Mouse (Mus musculus) retina, postnatal 7 days (tissue): Measurements from ENCODE around the gene Casq2.
A peak's percentile ranks its signal among the peaks of the same experiment; 100 is the strongest.

Experiments used
- DNase-seq: peaks from one replicate; pipeline ENCODE4 v3.0.0-alpha.2; 2012; ENCODE audit warnings: low read depth, low spot score

The Casq2 gene

DNA sequence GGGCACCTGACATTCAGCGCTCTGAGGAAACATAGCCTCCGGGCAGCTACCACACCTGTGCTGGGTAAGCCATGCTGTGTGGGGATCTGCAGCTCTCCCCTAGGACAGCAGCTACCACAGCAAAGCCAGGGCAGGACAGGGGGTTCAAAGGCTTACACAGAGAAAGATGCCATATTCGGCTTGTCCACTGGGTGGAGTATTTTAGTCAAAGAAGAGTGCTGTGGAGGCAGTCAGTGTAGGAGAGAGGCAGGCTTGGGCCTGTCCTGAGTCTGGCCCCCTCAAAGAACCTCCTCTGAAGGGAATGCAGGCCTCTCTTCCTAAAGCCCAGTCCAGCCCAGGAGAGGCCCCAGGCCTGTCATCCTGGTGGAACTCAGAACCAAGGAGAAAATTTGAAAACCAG, 4.4 kb upstream of the Casq2 start:
- DNase-seq: peak; percentile 57

DNA sequence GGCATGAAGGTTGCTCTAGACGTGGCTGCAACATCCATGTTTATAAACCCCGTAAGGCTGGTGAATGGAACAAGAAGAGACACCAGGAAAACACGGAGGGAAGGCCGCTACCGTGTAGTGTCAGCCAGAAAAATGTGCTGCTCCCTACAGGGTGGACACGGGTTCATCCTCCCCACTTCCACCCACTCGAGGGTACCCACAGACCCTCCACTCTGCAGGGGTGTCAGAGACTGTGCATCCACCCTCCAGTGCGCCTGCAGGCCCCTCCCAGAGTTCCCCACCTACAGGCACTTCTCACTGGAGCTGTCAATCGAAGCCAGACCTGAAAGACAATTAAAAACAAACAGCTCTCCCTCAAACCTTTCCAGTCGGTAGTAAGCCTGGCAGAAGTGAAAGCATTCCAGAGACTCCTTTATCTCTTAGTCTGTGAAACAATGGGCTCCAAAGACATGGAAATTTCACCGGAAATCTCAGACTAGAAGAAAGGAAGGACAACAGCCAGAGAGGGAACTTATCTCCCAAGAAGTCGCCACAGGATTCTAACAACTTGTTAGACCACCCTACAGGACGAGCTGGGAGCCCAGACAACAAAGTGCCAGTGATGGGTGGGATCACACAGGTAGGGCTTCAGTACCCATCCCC, 2.5 kb upstream of the Casq2 start:
- no peak for DNase-seq

DNA sequence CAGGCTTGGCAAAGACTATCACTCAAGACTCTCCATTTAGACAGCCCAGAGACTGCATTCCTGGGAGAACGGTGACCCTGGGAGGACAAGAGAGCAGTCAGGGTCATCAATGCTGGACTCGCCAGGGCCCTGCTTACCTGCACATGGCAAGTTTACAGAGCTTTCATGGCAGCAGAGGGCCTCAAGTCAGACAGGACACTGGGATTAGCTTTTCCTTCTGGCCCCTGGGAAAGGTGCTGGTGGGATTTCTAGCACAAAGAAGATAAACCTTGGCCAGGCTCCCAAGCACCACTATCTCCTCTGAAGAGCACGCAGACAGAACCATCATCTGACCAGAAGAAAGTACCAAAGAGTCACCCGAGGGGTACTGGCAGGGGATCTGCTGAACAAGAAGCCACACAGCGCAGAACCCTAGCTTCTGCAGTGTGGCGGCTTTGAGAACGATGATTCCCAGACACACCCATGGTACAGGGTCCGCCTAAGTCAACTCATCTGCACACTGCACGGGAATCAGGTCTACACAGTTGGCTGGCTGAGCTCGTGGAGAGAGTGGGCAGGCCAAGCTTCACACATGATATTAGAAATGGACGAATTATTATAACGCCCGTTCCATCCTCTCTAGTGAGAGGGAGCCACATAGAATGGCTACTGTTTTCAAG, 1.3 kb upstream of the Casq2 start:
- no peak for DNase-seq

DNA sequence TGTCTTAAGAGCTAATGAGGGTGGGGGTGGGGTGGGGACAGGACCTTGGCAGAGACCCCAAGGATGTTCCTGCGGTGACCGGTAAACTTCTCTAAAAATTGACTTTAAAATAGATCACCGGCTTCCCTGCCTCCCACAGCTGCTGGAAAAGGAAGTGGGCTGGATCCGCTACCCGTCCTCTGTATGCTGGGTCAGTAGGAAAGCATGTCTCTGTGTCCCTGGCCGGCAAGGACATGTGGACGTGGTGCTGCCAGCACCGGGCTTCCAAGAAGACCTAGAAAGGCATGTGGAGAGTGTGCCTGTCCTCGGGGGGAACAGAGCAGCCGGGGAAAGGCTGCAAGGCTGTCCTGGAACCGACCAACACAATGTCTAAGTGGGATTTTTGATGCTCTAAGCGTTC, 496 bp upstream of the Casq2 start:
- DNase-seq: no peak

DNA sequence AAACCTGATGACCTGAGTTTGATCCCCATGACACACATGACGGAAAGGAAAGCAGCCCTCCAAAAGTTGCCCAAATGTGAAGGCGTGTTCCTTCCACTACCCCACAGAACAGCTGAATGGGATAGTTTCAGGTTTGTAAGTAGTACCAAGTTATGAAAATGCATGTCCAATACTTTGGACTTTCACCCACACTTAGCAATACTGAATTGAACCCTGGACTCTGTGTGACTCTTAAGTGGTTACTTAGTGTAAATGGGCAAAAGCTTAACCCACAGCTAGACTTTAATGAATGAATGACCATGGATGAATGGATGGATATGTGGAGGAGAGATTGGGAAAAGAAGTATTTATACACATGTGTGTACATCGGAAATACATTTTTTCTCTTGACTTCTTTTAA, 8.6 kb downstream of the Casq2 start:
- DNase-seq: no peak

DNA sequence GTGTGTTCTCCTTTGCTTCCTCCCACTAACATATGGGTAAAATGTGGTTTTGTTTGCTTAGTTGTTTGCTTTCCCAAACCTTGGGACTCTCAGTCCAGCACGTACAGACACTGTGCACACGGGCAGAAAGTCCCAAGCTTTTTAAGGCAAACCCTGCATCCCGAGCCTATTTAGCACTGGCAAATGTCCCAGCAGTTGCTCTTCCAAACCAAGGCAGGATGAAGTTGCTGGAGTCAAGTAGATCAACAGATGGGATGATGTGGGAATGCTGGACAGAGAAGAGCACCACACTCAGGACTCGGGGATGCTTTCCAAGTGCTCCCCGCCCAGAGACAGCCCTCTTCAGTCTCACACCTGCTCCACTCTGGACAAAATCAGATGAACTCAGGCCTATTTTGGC, 9.2 kb downstream of the Casq2 start:
- DNase-seq: no peak

DNA sequence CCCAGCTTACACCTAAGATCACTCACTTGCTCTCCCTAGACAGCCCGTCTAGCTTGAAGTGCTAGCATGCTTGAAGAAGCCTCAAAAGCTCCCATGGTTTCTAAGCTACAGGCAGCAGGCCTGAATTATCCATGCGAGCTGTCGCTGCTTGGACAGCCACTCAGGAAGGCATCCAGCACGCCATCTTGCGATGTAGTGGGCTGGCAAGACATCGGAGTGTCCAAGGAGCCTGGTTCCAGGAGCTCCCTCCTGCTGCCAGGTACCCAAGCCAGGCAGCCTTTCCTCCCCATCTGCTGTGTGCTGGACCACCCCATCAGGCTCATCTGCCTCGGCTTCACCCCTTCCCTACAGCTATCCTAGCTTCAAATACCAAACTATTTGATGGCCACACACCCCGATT, 10.2 kb downstream of the Casq2 start:
- DNase-seq: no peak

DNA sequence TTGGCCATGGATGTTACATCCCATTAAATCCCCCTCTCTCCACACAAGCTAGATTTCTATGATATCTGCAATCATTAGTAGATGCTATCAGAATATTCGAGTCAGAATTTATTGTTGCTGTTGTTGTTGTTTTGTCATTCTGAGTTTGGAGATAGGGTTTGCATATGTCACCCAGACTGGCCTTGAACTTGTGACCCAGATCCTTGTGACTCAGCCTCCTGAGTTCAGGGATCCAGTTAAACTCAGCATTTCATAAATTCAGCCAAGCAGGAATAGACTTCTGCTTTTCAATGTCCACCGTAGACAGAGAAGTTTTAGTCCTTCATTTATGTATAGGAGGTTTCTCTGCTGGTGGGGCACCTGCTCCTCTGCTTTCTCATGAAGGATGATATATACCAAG, 10.8 kb downstream of the Casq2 start:
- no peak for DNase-seq

DNA sequence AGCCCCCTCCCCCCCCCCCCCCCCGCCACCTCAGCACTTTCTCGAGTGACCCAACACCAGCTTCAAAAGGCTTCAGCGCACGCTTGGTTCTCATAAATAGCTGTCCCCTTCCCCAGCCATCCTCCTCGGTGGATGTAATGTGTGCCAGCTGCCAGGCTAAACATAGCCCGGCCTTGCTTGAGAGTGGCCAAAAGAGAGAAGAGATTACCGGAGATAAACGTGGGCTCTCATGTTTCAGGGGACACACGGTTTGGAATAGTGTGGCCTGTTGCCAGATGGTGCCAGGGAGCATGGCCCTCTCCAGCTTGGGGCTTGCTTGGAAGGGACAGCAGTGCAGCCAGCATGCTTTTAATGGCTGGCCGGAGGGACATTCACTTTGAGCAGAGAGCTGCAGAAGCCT, 13.0 kb downstream of the Casq2 start:
- no peak for DNase-seq

DNA sequence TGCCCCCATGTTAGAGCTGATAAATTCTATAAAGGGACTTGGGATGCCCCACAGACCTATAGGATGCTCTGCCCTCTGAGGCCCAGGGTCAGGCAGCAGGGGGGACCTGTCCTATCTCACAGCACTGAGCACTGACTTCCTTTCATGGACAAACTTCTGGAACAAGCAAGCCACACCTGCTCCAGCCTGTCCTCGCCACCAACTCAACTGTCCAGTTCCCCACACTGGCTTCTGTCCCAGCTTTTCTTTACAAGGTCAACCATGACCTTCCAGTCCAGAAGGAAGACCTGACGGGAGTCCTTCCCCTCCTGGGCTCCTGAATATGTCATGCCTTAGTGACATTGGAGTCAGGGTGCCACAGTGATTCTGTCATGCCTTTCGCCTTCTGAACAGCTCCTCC, 13.6 kb downstream of the Casq2 start:
- no peak for DNase-seq

DNA sequence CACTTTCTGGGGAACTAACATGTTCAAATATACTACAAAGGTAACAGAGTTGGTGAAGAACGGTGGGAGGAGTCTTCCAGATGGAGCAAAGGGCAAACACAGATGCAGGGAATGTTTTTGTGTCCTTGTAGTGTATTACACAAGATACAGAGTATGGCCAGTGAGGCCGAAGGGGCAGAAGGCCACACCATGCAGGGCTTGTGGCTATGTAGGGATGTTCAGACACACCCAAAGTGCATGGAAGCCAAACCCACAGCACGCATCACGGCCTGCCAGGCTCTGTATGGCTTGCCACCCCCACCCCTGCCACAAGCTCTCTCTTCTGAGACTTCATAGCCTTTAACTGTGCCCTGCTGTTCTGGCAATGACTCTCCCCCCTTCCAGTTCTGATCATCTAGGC, 15.2 kb downstream of the Casq2 start:
- no peak for DNase-seq

DNA sequence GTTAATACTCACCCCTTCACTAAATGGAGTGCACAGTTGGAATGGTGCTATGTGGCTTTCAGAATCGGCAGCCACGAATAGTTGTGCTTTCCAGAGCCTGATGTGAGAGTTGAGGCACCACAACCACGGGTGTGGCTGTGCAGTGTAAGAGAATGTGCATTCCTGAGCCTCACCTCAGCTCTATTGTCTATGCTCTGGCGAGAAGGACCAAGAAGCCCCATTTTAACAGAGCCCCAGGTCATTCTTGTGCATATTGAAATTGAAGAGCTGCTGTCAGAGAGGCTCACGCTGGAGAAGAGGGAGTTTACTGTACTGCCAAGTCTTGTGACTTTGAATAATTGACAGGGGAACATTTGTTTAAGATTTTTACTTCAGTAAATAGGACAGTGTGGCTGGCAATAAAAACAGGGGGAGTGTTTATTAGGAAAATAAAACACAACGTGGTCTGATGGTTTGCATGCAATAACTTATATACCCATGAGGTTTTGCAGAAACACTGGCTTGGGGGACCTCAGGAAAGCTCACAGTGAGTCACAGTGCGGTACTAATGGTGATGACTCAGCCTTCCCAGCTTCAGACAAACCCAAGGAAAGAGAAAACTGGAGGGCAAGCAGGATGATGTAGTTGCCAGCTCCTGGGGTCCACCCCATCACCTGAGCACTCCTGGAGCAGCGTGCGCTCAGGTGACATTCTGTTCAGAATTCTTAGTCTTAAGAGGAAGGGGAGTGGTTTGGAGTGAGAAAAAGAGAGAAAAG, 17.8 kb downstream of the Casq2 start:
- DNase-seq: no peak

DNA sequence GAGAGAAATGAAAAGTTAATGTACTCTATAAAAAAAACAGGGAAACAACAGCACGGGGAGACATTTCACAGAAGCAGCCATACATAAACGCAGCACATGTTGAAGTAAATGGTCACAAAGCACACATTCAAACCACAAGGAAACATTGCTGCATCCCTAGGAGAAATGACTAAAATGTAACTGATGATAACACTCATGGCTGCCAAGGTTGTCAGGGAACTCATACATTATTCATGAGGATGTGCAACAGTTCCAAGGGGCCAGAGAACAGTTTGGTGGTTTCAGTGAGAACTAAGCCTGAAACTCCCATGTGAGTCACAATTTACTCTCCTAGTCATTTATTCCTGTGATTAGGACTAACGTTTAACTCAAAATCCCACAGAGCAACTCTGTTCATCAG, 22.0 kb downstream of the Casq2 start:
- DNase-seq: no peak

DNA sequence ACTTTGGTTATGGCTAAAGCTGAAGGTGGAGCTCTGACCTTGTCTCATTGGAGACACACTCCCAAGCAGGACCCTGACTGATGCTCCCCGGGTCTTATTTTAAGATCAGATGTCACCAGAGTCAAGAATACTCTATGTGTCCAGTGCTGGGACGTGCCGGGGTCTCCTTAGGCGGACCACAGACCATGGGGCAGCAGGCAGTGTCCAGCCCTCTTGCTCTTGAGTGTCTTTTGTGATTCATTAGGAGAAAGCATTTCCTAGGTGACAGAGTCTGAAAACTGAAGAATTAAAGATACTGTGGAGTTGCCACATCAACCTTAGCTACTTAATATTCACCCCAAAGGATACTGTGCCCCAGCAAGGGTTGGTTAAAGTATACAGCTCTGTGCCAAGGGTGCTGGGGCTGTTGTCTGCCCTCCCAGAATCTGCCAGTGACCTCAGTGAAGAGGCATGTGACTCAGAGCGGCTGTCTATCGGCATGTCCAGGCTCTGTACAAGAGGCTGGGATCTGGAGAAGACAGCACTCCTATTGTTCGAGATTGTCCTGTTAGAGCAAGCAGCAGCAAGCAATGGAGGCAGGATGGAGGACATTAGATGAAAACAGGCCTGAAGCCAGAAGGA, 25.9 kb downstream of the Casq2 start:
- no peak for DNase-seq

DNA sequence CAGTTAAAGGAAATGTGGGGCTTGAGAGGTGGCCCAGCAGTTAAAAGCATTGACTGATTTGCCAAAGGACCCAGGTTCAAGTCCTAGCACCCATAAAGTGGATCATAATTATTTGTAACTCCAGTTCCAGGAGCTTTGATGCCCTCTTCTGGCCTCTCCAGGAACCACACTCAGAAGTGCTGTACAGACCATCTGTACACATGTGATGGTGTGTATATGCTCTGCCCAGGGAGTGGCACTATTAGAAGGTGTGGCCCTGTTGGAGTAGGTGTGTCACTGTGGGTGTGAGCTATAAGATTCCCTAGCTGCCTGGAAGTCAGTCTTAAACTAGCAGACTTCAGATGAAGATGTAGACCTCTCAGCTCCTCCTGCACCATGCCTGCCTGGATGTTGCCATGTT, 34.7 kb downstream of the Casq2 start:
- DNase-seq: no peak

DNA sequence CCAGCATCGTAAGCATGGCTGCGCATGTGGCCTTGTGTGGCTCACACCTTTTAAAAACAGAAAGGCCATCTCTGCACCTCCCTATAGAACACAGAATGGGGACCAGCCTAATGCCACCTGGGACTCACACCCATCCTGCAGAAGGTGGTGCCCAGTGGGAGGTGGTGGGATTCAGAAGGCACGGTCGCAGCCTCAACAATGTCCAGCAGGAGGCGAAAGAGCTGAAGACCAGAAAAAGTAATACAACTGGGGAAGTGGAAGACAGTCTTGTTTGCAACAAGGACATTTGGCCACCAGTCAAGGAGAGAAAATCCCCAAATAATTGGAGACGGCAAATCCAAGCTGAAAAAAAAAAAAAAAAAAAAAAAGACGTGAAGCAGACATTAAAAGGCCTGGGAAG, 35.8 kb downstream of the Casq2 start:
- no peak for DNase-seq

DNA sequence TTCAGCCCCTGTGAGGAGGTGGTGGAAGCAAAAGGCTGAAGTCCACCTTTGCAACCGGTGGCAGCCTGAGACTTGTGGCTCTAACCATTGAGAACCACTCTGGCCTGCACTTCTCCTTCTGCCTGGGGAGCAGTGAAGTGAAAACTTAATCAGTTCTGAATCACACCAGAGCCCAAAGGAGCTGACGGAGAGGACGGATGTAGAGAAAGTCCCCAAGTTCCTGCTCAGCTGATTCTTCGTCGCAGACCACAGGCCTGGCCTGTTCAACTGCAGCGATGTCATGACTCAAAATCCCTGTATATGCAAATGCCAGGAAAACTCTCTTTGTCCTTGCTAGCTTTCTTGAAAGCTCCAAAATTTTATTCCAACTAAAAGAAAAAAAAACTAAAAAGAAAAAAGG, 37.4 kb downstream of the Casq2 start:
- DNase-seq: no peak

DNA sequence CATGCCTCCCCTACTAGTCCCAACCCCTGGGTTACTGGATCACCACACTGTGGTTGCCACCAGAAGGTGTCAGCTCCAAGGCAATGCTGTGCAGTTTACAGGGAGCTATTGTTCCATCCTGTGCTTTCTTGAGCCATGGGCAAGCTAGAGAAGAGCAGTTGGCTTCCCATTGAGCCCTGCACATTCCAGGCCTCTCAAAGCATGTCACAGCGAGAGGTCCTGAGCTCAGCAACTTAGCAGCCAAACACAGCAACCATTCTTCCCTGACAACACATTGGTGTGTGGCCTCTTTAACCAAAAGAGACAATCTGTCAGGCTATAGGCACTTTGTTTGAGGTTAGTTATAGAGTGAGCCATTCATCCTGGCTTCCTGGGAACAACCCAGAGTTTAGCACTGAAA, 39.3 kb downstream of the Casq2 start:
- no peak for DNase-seq

DNA sequence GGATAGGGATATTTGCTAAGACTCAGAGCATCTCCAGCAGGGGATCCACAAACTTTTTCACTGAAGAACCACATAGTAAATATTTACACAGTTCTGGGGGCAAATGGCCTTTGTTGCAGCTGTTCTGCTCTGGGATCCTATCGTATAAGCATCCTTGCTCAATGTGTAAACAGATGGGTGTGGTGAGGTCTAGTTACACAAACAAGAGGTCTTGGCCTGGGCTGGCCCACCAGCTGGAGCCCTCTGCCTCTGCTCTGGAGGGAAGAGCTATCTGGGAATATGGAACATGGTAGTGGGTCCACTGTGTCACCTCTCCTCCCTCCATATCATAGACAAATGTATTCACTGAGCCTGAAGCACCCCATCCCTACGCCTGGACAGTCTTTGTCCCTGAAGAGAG, 40.9 kb downstream of the Casq2 start:
- DNase-seq: no peak

DNA sequence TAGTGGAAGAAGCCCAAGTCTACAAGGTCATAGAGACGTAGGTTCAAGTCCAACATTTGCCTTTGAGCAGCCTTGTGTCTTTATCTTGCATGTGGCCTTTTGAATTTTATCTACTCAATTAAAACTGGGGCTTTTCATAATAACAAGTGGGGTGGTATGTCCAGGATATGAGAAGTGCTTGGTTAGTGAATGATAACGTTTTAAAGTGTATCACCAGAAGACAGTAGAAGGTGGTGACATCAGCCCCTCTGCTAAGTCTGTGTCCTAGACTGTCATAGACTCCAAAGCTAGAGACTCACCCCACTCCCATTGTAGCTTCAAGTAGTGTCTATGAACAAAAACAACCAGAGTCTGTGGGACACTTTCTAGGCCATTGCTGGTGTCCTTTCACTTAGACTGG, 42.0 kb downstream of the Casq2 start:
- DNase-seq: no peak

DNA sequence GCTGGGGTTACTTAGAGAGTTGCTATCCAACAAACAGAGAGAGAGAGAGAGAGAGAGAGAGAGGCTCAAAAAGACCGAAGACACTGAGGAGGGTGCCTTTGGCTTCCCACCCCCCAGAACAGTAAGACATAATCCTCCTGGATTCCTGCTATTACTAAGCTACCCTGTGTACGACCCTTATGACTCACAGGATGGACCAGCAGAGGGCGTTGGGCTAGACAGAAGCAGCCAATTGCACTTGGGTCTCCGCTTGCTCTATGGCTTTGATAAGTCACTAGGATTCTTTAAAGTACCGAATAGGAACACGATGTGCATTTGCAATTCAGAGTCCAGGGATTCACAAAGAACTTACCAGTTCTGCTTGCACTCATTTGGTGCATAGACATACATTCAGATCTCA, 44.3 kb downstream of the Casq2 start:
- DNase-seq: no peak

DNA sequence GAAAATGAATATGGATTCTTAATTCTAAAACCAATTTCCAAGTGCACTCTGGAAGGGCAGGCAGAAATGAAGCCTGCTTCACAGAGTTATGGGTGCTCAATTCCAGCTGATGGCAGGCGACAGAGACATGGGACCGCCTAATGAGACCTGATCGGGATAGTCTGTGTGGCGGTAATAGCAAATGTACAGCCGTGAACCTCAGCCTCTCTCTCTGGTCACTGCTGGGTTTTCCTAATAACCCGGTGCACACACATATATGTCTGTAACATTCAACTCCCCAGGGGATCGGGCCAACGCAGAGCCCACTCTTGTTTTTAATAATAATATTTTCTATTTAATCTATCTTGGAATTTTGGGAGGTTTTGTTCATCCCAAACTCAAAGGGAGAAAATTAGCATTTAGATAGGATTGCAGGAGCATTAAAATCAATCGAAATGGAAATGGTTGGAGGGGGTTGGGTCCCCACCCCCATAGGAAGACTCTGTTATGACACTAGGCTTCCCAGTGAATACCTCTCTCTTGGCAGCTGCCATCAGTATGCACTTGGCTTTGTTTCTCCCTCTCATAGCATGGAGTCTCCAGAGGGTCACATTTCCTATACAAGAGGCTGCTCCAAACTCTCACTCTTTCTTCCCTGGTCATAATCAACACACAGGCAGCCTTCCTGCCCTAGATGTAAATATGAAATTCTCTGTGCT, 45.6 kb downstream of the Casq2 start:
- DNase-seq: no peak
